Comparison of ENCODE assay signal across 9 mouse cellular contexts in the genomic region with DNA sequence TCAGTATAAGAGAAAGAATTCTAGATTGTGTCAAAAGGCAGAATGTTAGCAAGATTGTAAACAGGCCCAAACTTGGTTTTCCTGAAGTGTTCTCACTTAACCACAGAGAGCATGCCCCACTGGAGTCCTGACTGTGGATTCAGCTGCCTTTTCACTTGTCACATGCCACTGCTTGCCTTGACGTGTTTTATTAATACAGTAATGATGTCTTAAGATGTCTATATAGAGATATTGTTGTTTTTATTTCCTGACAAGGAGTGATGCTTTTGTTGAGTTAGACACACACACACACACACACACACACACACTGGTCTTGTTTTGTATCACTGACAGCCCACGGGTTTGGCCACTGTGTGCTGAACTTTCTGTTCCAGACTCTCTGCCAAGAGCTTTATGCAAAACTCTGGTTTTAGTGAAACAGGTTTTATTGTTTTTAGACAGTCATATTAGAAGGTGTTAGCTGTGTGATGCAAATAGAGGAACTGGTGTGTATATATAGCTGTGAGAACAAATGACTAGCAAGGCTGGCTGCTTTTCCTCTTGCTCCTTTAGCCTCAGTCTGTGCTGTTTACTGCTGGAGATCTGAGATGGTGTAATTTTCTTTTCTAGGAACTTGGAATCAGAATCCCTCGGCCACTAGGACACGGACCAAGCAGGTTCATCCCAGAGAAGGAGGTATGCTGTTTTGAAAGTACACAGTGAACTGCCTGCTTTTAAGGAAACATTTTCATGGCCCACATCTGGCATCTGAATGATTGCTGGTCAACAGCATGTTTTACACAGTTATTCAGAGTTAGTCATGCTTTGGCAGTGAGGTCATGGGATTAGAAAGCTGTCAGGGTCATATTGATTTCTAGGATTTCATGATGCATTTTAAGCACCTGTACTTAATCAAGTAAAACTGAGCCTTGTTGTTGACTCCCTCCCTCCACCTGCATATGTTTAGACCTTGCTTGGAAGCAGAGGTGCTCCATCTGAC.
DNase-seq lines count a peak whose midpoint lies in the region; ATAC-seq lines count a peak whose summit lies in the region.
"Had no signal": no experiment of that assay in that cellular context is flagged by ENCODE, and none has a peak within 500 bp of the region (broad histone marks: within the 10 kb centered on the region; RNA-seq: fewer than 3 reads in every experiment).

No protein-coding gene starts in this region.

- WGBS in embryonic facial prominence, embryonic 11.5 days = 62% methylated on average over 4 of the region's 4 CpGs
- WGBS in embryonic facial prominence, embryonic 10.5 days = 63% methylated on average over 4 of the region's 4 CpGs
- 39% methylated on average over 4 of the region's 4 CpGs for WGBS in heart, embryonic 14.5 days
- 61% methylated on average over 4 of the region's 4 CpGs for WGBS in forebrain, embryonic 13.5 days

- H3K4me1 ChIP-seq in embryonic facial prominence, embryonic 11.5 days (ENCODE audit: control insufficient read depth, insufficient read depth, low read length) = no peaks in the 10 kb centered on the region
- H3K4me1 ChIP-seq in embryonic facial prominence, embryonic 10.5 days = peaks cover 15% of the 10 kb centered on the region
- peaks cover 5 to 36% of the 10 kb centered on the region in 2 experiments; a peak in 3 of 4 replicates for H3K4me1 ChIP-seq in heart, embryonic 14.5 days (ENCODE audit: control insufficient read depth in 2 of 2, insufficient read depth in 2 of 2, low read length in 2 of 2)
- peaks cover 26% of the 10 kb centered on the region for H3K4me1 ChIP-seq in forebrain, embryonic 13.5 days

- H3K9ac ChIP-seq in embryonic facial prominence, embryonic 11.5 days (replicated peaks; ENCODE audit: low read length) = no peak overlapping the region
- peak overlapping the region; percentile 48 for H3K9ac ChIP-seq in heart, embryonic 14.5 days (ENCODE audit: low read length)
- no peak overlapping the region for H3K9ac ChIP-seq in forebrain, embryonic 13.5 days

- no peaks in the 10 kb centered on the region for H3K9me3 ChIP-seq in embryonic facial prominence, embryonic 11.5 days (replicated peaks; ENCODE audit: control insufficient read depth, low read length)
- H3K9me3 ChIP-seq in embryonic facial prominence, embryonic 10.5 days = no peaks in the 10 kb centered on the region
- H3K9me3 ChIP-seq in heart, embryonic 14.5 days (ENCODE audit: control insufficient read depth, low read length) = no peaks in the 10 kb centered on the region
- H3K9me3 ChIP-seq in forebrain, embryonic 13.5 days (replicated peaks) = no peaks in the 10 kb centered on the region

- no peaks in the 10 kb centered on the region for H3K27me3 ChIP-seq in embryonic facial prominence, embryonic 11.5 days (ENCODE audit: control insufficient read depth, insufficient read depth, low read length)
- no peaks in the 10 kb centered on the region for H3K27me3 ChIP-seq in embryonic facial prominence, embryonic 10.5 days (replicated peaks; ENCODE audit: low read depth, poor library complexity, severe bottlenecking)
- no peaks in the 10 kb centered on the region for H3K27me3 ChIP-seq in heart, embryonic 14.5 days (ENCODE audit: control insufficient read depth, insufficient read depth, low read length)
- H3K27me3 ChIP-seq in forebrain, embryonic 13.5 days = no peaks in the 10 kb centered on the region

- H3K36me3 ChIP-seq in embryonic facial prominence, embryonic 11.5 days (replicated peaks; ENCODE audit: control insufficient read depth, insufficient read depth, low read depth, low read length) = peaks cover 6% of the 10 kb centered on the region
- peaks cover 8% of the 10 kb centered on the region for H3K36me3 ChIP-seq in embryonic facial prominence, embryonic 10.5 days (replicated peaks)
- H3K36me3 ChIP-seq in heart, embryonic 14.5 days (ENCODE audit: control insufficient read depth, insufficient read depth, low read length) = peaks cover 24% of the 10 kb centered on the region
- peaks cover 17% of the 10 kb centered on the region for H3K36me3 ChIP-seq in forebrain, embryonic 13.5 days (ENCODE audit: poor library complexity, severe bottlenecking)

- H3K4me3 ChIP-seq in embryonic facial prominence, embryonic 11.5 days (ENCODE audit: low read depth, low read length) = no peak overlapping the region
- H3K4me3 ChIP-seq in embryonic facial prominence, embryonic 10.5 days = no peak overlapping the region
- H3K4me3 ChIP-seq in heart, embryonic 14.5 days (ENCODE audit: control insufficient read depth in 1 of 2, insufficient read depth in 1 of 2, low read depth in 1 of 2, low read length in 2 of 2) = no peak overlapping the region
- H3K4me3 ChIP-seq in forebrain, embryonic 13.5 days = no peak overlapping the region
- H3K4me3 ChIP-seq: erythroblast, embryonic 14.5 days had no signal

- no peak for ATAC-seq in embryonic facial prominence, embryonic 11.5 days (replicated peaks; ENCODE audit: insufficient number of reproducible peaks, low FRiP score, low TSS enrichment, low read depth)
- ATAC-seq in heart, embryonic 14.5 days (ENCODE audit: insufficient number of reproducible peaks, insufficient read depth, low FRiP score, low read depth) = no peak
- no peak for ATAC-seq in forebrain, embryonic 13.5 days

- peak; percentile 64 for DNase-seq in embryonic facial prominence, embryonic 11.5 days (ENCODE audit: low spot score)
- no peak for DNase-seq in embryonic facial prominence, embryonic 10.5 days (ENCODE audit: low spot score)
- DNase-seq in right cerebral cortex, postnatal 36 days (ENCODE audit: low spot score in 2 of 2) = peak; percentile 48 to 62
- DNase-seq in right cerebral cortex, postnatal 25 days = no peak
- DNase-seq in lung, postnatal 14 days = peak; percentile 59
- no peak for DNase-seq in spleen, postnatal 4 days (ENCODE audit: low spot score in 2 of 2)

- H3K4me2 ChIP-seq in embryonic facial prominence, embryonic 11.5 days (ENCODE audit: low read depth, low read length) = no peak overlapping the region
- peak overlapping the region; percentile 15; the same call in 1 of the 2 replicates for H3K4me2 ChIP-seq in heart, embryonic 14.5 days (ENCODE audit: low read length)
- no peak overlapping the region for H3K4me2 ChIP-seq in forebrain, embryonic 13.5 days

- H3K27ac ChIP-seq in embryonic facial prominence, embryonic 11.5 days (replicated peaks; ENCODE audit: low read depth, low read length) = no peak overlapping the region
- no peak overlapping the region for H3K27ac ChIP-seq in embryonic facial prominence, embryonic 10.5 days (replicated peaks)
- peak overlapping the region; percentile 64 to 76 for H3K27ac ChIP-seq in heart, embryonic 14.5 days (replicated peaks in 1 of 2; ENCODE audit: control insufficient read depth in 1 of 2, insufficient read depth in 1 of 2, low read depth in 2 of 2, low read length in 2 of 2)
- H3K27ac ChIP-seq in forebrain, embryonic 13.5 days = no peak overlapping the region

Comparison
In these comparisons a context has a peak if more than half of its experiments do, and no peak if none do; other contexts are left out.
1. DNase-seq: peak in embryonic facial prominence, embryonic 11.5 days (single experiment), right cerebral cortex, postnatal 36 days (2 of 2) and lung, postnatal 14 days (single experiment); none in embryonic facial prominence, embryonic 10.5 days (single experiment), right cerebral cortex, postnatal 25 days (single experiment) and spleen, postnatal 4 days (0 of 2).
2. H3K27ac ChIP-seq: peak in heart, embryonic 14.5 days (2 of 2); none in embryonic facial prominence, embryonic 11.5 days (single experiment), embryonic facial prominence, embryonic 10.5 days (single experiment) and forebrain, embryonic 13.5 days (single experiment).